Mouse (Mus musculus): ENCODE measurements around the gene Nmnat1. TPM values are rescaled to one million over a fixed set of nuclear protein-coding genes. Genes with fewer than 3 reads are reported as not detected.
A peak's percentile ranks its signal among the peaks of the same experiment; 100 is the strongest.
"Not testable (repeated sequence)": the region's sequence is repeated elsewhere in the genome, so short reads cannot be mapped to it uniquely, and the experiment has no call there.

Nmnat1 gene
- polyA plus RNA-seq, 1 experiment from 2014 or later = 6.3 TPM

DNA sequence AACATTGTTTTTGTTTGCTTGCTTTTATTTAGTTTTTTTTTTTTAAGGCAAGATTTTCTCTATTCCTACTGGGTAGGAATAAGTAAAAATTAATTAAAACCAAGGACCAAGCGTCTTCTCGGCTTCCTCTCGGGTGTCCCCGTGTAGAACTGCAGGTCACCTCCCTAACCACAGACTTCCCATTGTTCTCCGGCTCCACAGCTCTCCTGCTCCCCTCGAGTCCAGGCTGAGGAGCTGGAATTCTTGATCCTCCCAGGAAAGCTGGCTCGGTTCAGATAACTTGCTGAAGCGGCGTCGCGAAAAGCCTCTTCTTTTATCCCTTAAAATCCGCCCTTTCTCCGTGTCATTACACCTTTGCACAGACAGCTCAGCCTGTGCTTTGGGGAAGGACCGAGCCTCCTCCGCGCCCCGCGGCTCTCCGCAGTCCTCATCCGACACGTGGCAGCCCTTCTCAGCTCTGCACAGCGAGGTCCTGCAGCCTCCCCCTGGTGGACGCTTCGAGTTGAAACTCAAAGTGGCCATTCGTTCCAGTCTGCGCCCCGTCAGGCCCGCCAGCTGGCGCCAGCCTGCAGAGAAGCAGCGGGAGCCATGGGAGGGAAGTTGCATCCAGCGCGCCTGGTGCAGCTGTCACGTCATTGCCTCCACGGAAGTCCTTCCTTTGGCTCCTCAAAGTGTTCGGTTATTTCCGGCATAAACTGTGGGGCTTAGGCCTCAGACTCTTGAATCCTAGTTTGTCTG lies 39.9 kb downstream of the Nmnat1 start:
- TF ChIP-seq EP300 (IDR thresholded peaks at IDR 0.05) (no peak), CTCF (IDR thresholded peaks at IDR 0.05) (peak; percentile 98)
- H3K4me2 ChIP-seq (replicated peaks; ENCODE audit: low read depth, low read length) = peak overlapping the region; percentile 50
- WGBS = 1% methylated on average over 36 of the region's 36 CpGs
- H3K4me3 ChIP-seq (ENCODE audit: low read depth, low read length) = peak overlapping the region; percentile 26
- H3K9ac ChIP-seq (replicated peaks; ENCODE audit: low read depth) = no peak overlapping the region; the same call in 1 of the 2 replicates
- H3K36me3 ChIP-seq (ENCODE audit: insufficient read depth, low read length) = no peaks in the 10 kb centered on the region
- 0 out of 2 replicates have a peak, but pooled peaks cover 3% of the 10 kb centered on the region for H3K4me1 ChIP-seq (ENCODE audit: insufficient read depth, low read depth, low read length)
- peak overlapping the region; percentile 79 for H3K27ac ChIP-seq (ENCODE audit: low read length)
- peak; percentile 98 for DNase-seq (ENCODE audit: low spot score)
- peak; percentile 99 for ATAC-seq
- no peaks in the 10 kb centered on the region for H3K27me3 ChIP-seq (replicated peaks; ENCODE audit: insufficient read depth, low read length)
- H3K9me3 ChIP-seq (ENCODE audit: low read length) = no peaks in the 10 kb centered on the region

DNA sequence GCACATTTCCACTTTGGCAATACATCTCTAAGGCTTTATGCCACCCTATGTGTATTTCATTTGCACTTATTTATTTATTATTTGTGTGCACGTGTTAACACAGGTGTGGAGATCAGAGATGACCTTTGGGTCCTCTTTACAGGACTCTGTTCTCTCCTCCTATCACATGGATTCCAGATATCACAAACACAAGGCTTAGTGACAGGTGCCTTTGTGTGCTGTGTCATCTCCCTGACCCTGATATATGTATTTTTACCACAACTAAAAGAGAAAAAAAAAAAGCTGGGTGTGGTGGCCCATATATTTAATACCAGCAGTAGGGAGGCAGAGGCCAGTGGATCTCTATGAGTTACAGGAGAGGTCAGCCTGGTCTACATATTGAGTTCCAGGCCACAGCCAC lies 40.5 kb downstream of the Nmnat1 start:
- Histone ChIP-seq H3K4me1 (ENCODE audit: insufficient read depth, low read depth, low read length) (0 out of 2 replicates have a peak, but pooled peaks cover 3% of the 10 kb centered on the region), H3K9ac (replicated peaks; ENCODE audit: low read depth) (no peak overlapping the region), H3K9me3 (ENCODE audit: low read length) (no peaks in the 10 kb centered on the region), H3K27me3 (replicated peaks; ENCODE audit: insufficient read depth, low read length) (no peaks in the 10 kb centered on the region), H3K36me3 (ENCODE audit: insufficient read depth, low read length) (no peaks in the 10 kb centered on the region), H3K4me3 (ENCODE audit: low read depth, low read length) (no peak overlapping the region), H3K27ac (ENCODE audit: low read length) (no peak overlapping the region), H3K4me2 (replicated peaks; ENCODE audit: low read depth, low read length) (no peak overlapping the region)
- TF ChIP-seq EP300 (IDR thresholded peaks at IDR 0.05) (no peak), CTCF (IDR thresholded peaks at IDR 0.05) (no peak)
- 47% methylated on average over 1 of the region's 1 CpGs for WGBS
- DNase-seq (ENCODE audit: low spot score) (no peak), ATAC-seq (no peak)

DNA sequence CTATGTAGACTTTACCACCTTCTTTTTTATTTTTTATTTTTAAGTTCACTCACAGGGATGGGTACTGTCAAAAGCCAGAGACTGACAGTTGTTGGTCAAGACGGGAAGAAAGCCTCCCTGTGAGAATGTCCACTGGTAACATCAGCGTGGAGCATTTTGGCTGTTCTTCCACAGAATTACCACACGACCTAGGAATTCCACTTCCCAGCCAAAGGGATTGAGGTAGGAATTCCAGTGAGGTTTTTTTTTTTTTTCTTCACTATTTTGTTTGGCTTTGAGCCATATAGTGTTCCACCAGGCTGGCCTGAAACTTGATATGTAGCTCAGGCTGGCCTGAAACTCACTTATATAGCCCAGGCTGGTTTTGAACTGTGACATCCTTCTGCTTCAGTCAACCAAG lies 42.6 kb downstream of the Nmnat1 start:
- Histone ChIP-seq H3K27me3 (replicated peaks; ENCODE audit: insufficient read depth, low read length) (no peaks in the 10 kb centered on the region), H3K4me2 (replicated peaks; ENCODE audit: low read depth, low read length) (no peak overlapping the region), H3K4me1 (ENCODE audit: insufficient read depth, low read depth, low read length) (0 out of 2 replicates have a peak, but pooled peaks cover 3% of the 10 kb centered on the region), H3K9me3 (ENCODE audit: low read length) (no peaks in the 10 kb centered on the region), H3K27ac (ENCODE audit: low read length) (no peak overlapping the region), H3K9ac (replicated peaks; ENCODE audit: low read depth) (no peak overlapping the region), H3K4me3 (ENCODE audit: low read depth, low read length) (no peak overlapping the region), H3K36me3 (ENCODE audit: insufficient read depth, low read length) (no peaks in the 10 kb centered on the region)
- ATAC-seq (no peak), DNase-seq (ENCODE audit: low spot score) (peak; percentile 52)
- TF ChIP-seq EP300 (IDR thresholded peaks at IDR 0.05) = 0 out of 2 replicates have a peak, but pooled peaks have one; percentile 27
- TF ChIP-seq CTCF (IDR thresholded peaks at IDR 0.05) = no peak
- 12% methylated on average over 3 of the region's 3 CpGs for whole genome bisulfite sequencing

DNA sequence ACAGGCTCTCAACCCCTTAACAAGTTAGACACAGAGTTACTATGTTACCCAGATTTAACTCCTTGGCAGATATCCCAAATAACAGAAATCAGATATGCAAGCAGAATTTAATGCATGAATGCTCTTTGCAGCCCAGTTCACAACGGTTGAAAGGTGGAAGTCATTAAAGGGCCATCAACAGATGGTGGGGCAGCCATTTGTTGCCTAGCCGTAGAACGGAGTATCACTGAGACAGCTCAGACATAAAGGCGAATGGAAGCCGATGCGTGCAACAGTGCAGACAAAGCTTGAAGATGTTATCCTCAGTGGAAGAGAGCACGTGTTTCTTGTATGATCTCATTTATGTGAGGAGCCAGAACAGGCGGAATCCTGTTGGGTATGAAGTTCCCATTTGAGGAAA lies 44.4 kb downstream of the Nmnat1 start:
- H3K4me2 ChIP-seq (replicated peaks; ENCODE audit: low read depth, low read length) = no peak overlapping the region
- ATAC-seq = no peak
- WGBS = 74% methylated on average over 8 of the region's 8 CpGs
- H3K9ac ChIP-seq (replicated peaks; ENCODE audit: low read depth) = no peak overlapping the region
- H3K36me3 ChIP-seq (ENCODE audit: insufficient read depth, low read length) = no peaks in the 10 kb centered on the region
- H3K4me3 ChIP-seq (ENCODE audit: low read depth, low read length) = no peak overlapping the region
- no peak overlapping the region for H3K27ac ChIP-seq (ENCODE audit: low read length)
- TF ChIP-seq CTCF (IDR thresholded peaks at IDR 0.05) (no peak), EP300 (IDR thresholded peaks at IDR 0.05) (no peak)
- no peaks in the 10 kb centered on the region for H3K27me3 ChIP-seq (replicated peaks; ENCODE audit: insufficient read depth, low read length)
- no peaks in the 10 kb centered on the region for H3K9me3 ChIP-seq (ENCODE audit: low read length)
- DNase-seq (ENCODE audit: low spot score) = no peak
- H3K4me1 ChIP-seq (ENCODE audit: insufficient read depth, low read depth, low read length) = 0 out of 2 replicates have a peak, but pooled peaks cover under 1% of the 10 kb centered on the region

DNA sequence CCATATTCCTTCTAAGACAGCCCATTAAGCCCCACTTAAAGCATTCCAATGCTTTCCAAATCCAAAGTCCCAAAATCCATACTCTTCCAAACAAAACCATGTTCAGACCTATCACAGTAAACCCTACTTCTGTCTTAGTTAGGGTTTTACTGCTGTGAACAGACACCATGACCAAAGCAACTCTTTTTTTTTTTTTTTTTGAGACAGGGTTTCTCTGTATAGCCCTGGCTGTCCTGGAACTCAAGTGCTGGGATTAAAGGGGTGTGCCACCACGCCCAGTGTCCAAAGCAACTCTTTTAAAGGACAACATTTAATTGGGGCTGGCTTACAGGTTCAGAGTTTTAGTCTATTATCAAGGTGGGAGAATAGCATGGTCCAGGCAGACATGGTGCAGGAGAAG lies 53.1 kb downstream of the Nmnat1 start:
- not testable (repeated sequence) for H3K4me2 ChIP-seq (replicated peaks; ENCODE audit: low read depth, low read length); H3K9ac ChIP-seq (replicated peaks; ENCODE audit: low read depth); H3K36me3 ChIP-seq (ENCODE audit: insufficient read depth, low read length); H3K27ac ChIP-seq (ENCODE audit: low read length); H3K4me3 ChIP-seq (ENCODE audit: low read depth, low read length); H3K4me1 ChIP-seq (ENCODE audit: insufficient read depth, low read depth, low read length); ATAC-seq; H3K27me3 ChIP-seq (replicated peaks; ENCODE audit: insufficient read depth, low read length); DNase-seq (ENCODE audit: low spot score); H3K9me3 ChIP-seq (ENCODE audit: low read length)
- WGBS = 78% methylated on average over 1 of the region's 1 CpGs

DNA sequence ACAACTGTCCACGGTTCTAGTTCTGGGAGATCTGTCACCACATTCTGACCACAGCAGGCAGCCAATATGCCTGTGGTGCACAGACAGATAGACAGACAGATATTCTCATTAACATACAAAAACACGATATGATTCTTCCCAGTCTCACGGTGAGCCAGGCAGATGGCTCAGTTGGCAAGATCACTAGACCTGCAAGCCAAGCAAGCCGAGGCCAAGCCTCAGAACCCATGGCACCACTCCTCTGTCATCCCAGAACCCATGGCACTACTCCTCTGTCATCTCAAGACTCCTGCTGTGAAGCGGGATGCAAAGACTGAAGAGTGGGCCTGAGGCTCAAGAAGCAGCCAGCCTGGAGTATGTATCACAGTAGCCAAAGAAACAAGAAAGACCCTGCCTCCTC lies 55.4 kb downstream of the Nmnat1 start:
- 82% methylated on average over 5 of the region's 5 CpGs for WGBS
- no peaks in the 10 kb centered on the region for H3K27me3 ChIP-seq (replicated peaks; ENCODE audit: insufficient read depth, low read length)
- no peak overlapping the region for H3K4me3 ChIP-seq (ENCODE audit: low read depth, low read length)
- no peak for TF ChIP-seq EP300 (IDR thresholded peaks at IDR 0.05)
- TF ChIP-seq CTCF (IDR thresholded peaks at IDR 0.05) = no peak
- no peak for ATAC-seq
- no peak for DNase-seq (ENCODE audit: low spot score)
- H3K9ac ChIP-seq (replicated peaks; ENCODE audit: low read depth) = no peak overlapping the region
- no peaks in the 10 kb centered on the region for H3K9me3 ChIP-seq (ENCODE audit: low read length)
- H3K4me1 ChIP-seq (ENCODE audit: insufficient read depth, low read depth, low read length) = no peaks in the 10 kb centered on the region
- no peak overlapping the region for H3K4me2 ChIP-seq (replicated peaks; ENCODE audit: low read depth, low read length)
- H3K36me3 ChIP-seq (ENCODE audit: insufficient read depth, low read length) = no peaks in the 10 kb centered on the region
- H3K27ac ChIP-seq (ENCODE audit: low read length) = no peak overlapping the region
